ENCODE assay signal across 22 mouse cellular contexts in the genomic region with DNA sequence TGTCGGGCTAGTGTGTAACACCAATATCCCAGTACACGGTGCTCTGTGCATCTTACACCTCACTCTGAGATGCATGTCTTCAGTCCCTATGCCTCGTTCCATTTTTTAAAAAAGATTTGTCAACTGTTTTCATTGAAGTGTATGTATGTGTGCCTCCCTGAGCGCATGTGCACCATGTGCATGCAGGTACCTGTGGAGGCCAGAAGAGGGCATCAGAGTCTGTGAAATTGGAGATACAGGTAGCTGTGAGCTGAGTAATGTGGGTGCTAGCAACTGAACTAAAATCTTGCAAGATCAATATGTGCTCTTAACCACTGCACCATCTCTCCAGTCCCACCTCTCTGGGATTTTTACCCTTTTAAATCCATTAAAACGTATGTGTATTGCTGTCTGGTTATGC.
"Had no signal": no experiment of that assay in that cellular context is flagged by ENCODE, and none has a peak within 500 bp of the region (broad histone marks: within the 10 kb centered on the region; RNA-seq: fewer than 3 reads in every experiment).

No protein-coding gene starts in this region.

- H3K9ac ChIP-seq: limb, embryonic 13.5 days; liver, embryonic 12.5 days; lung, embryonic 15.5 days; midbrain, embryonic 15.5 days; neural tube, embryonic 13.5 days; stomach, embryonic 15.5 days had no signal

- H3K4me3 ChIP-seq: layer of hippocampus, adult 2 months; limb, embryonic 10.5 days; limb, embryonic 13.5 days; liver, embryonic 12.5 days; lung, embryonic 15.5 days; midbrain, embryonic 15.5 days; myocyte; neural tube, embryonic 13.5 days; stomach, embryonic 15.5 days had no signal

- H3K4me1 ChIP-seq: limb, embryonic 10.5 days; limb, embryonic 13.5 days; lung, embryonic 15.5 days; stomach, embryonic 15.5 days had no signal

- ATAC-seq: liver, embryonic 12.5 days; midbrain, embryonic 15.5 days had no signal

- H3K27ac ChIP-seq: kidney, postnatal 0 days; layer of hippocampus, adult 2 months; limb, embryonic 10.5 days; limb, embryonic 13.5 days; liver, embryonic 12.5 days; lung, embryonic 15.5 days; midbrain, embryonic 15.5 days; neural tube, embryonic 13.5 days; stomach, embryonic 15.5 days had no signal

- H3K9me3 ChIP-seq: limb, embryonic 10.5 days; lung, embryonic 15.5 days; midbrain, embryonic 15.5 days; neural tube, embryonic 13.5 days; stomach, embryonic 15.5 days had no signal

- H3K4me2 ChIP-seq: limb, embryonic 13.5 days; liver, embryonic 12.5 days; lung, embryonic 15.5 days; midbrain, embryonic 11.5 days; midbrain, embryonic 15.5 days; neural tube, embryonic 13.5 days; stomach, embryonic 15.5 days had no signal

- H3K27me3 ChIP-seq: midbrain, embryonic 15.5 days; stomach, embryonic 15.5 days had no signal

- DNase-seq: kidney, postnatal 25 days; layer of hippocampus, adult 9-11 months; liver; lung, postnatal 10 days; lung, postnatal 36 days; retina, postnatal 1 day; right cerebral cortex, postnatal 25 days; spleen, adult 18-20 months; thymus, adult 2 months; thymus, postnatal 14 days; thymus, postnatal 4 days had no signal

- H3K36me3 ChIP-seq: limb, embryonic 10.5 days; limb, embryonic 13.5 days; liver, embryonic 12.5 days; lung, embryonic 15.5 days; midbrain, embryonic 15.5 days; neural tube, embryonic 13.5 days; stomach, embryonic 15.5 days had no signal
